In the genomic region with DNA sequence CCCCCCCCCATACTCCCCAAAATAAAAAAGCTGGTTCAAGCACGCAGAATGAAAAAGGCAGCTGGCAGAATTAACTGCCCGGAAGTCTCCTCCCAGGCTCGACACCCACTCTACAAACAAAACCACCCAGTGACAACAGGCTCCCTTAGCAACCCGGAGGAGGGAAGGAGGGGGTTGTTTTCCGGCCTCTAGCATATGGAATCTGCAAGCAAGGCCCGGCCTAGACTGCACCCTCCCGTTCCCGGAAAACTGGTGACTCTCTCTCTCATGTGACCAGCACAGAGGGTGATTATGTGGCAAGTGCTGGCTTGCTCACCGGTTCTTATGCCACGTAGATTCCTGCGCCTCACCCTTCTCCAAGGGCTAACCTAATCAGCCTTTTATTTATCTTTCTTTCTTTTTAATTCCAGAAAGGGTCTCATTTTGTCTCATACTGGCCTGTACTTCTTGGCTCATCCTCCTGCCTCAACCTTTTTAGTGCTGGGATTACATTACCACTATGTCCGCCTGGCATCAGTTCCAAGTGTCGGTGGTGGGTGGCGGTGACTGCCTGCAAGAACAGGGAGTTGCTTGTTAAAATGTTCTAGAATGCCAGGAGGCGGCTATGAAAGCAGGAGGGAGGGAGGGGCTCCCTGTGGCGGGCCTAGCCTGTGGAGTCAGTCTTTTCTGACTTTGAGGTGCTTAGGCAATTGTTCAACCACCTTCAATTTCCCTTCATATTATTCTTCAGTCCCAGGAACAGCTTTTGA, we compare ENCODE assay signal across 8 mouse cellular contexts. TPM values are rescaled to one million over a fixed set of nuclear protein-coding genes. Genes with fewer than 3 reads are reported as not detected.
DNase-seq lines count a peak whose midpoint lies in the region; ATAC-seq and TF ChIP-seq lines count a peak whose summit lies in the region.

No protein-coding gene starts in this region.

- peak overlapping the region; percentile 57 for H3K4me2 ChIP-seq in embryonic facial prominence, embryonic 14.5 days (ENCODE audit: low read depth, low read length)
- peak overlapping the region; percentile 66 for H3K4me2 ChIP-seq in kidney, embryonic 14.5 days (replicated peaks; ENCODE audit: low read depth, low read length)
- peak overlapping the region; percentile 70 for H3K4me2 ChIP-seq in limb, embryonic 14.5 days (replicated peaks; ENCODE audit: low read depth, low read length, severe bottlenecking)
- H3K4me2 ChIP-seq in midbrain, embryonic 16.5 days (ENCODE audit: low read length) = peak overlapping the region; percentile 82

- no peak for TF ChIP-seq POLR2A in limb, embryonic 14.5 days (IDR thresholded peaks at IDR 0.05; ENCODE audit: borderline replicate concordance, extremely low read depth, insufficient read depth, insufficient read length)
- peak; percentile 18 for TF ChIP-seq POLR2A in spleen, adult 2 months (IDR thresholded peaks at IDR 0.05; ENCODE audit: low read depth, low read length)

- peak overlapping the region; percentile 32 for H3K4me3 ChIP-seq in embryonic facial prominence, embryonic 14.5 days (ENCODE audit: low read depth, low read length)
- peak overlapping the region; percentile 34 for H3K4me3 ChIP-seq in kidney, embryonic 14.5 days (ENCODE audit: low read length)
- H3K4me3 ChIP-seq in limb, embryonic 14.5 days (replicated peaks; ENCODE audit: low read length) = peak overlapping the region; percentile 39
- peak overlapping the region; percentile 40 for H3K4me3 ChIP-seq in midbrain, embryonic 16.5 days (ENCODE audit: low read depth, low read length)
- peak overlapping the region; percentile 27; the same call in 1 of the 2 replicates for H3K4me3 ChIP-seq in spleen, adult 2 months (ENCODE audit: extremely low read depth, insufficient read depth, insufficient read length)

- peak overlapping the region; percentile 54 for H3K9ac ChIP-seq in embryonic facial prominence, embryonic 14.5 days (ENCODE audit: low read depth, low read length)
- peak overlapping the region; percentile 46 for H3K9ac ChIP-seq in kidney, embryonic 14.5 days (ENCODE audit: low read depth, low read length)
- peak overlapping the region; percentile 56 for H3K9ac ChIP-seq in limb, embryonic 14.5 days (ENCODE audit: low read depth, low read length, severe bottlenecking)
- H3K9ac ChIP-seq in midbrain, embryonic 16.5 days (ENCODE audit: low read depth, low read length) = peak overlapping the region; percentile 53

- H3K27ac ChIP-seq in embryonic facial prominence, embryonic 14.5 days (replicated peaks; ENCODE audit: low read depth, low read length) = peak overlapping the region; percentile 96
- H3K27ac ChIP-seq in kidney, embryonic 14.5 days (ENCODE audit: low read depth, low read length) = peak overlapping the region; percentile 99
- H3K27ac ChIP-seq in limb, embryonic 14.5 days (replicated peaks; ENCODE audit: low read depth, low read length) = peak overlapping the region; percentile 97
- H3K27ac ChIP-seq in midbrain, embryonic 16.5 days (ENCODE audit: low read length) = peak overlapping the region; percentile 92
- H3K27ac ChIP-seq in spleen, adult 2 months (ENCODE audit: insufficient read depth, low read length) = peak overlapping the region; percentile 99

- peaks cover 65% of the 10 kb centered on the region for H3K4me1 ChIP-seq in embryonic facial prominence, embryonic 14.5 days (ENCODE audit: control insufficient read depth, insufficient read depth, low read length)
- H3K4me1 ChIP-seq in kidney, embryonic 14.5 days (ENCODE audit: control insufficient read depth, insufficient read depth, low read length) = peaks cover 76% of the 10 kb centered on the region
- H3K4me1 ChIP-seq in limb, embryonic 14.5 days (ENCODE audit: control insufficient read depth, insufficient read depth, low read length) = peaks cover 71% of the 10 kb centered on the region
- H3K4me1 ChIP-seq in midbrain, embryonic 16.5 days (ENCODE audit: control insufficient read depth, insufficient read depth, low read length) = peaks cover 62% of the 10 kb centered on the region
- peaks cover 24% of the 10 kb centered on the region; the same call in 1 of the 2 replicates for H3K4me1 ChIP-seq in spleen, adult 2 months (ENCODE audit: control insufficient read depth, insufficient read depth, insufficient read length)

- peaks cover under 1% of the 10 kb centered on the region; the same call in 1 of the 2 replicates for H3K36me3 ChIP-seq in embryonic facial prominence, embryonic 14.5 days (ENCODE audit: control insufficient read depth, insufficient read depth, low read length)
- peaks cover 6% of the 10 kb centered on the region; the same call in 1 of the 2 replicates for H3K36me3 ChIP-seq in kidney, embryonic 14.5 days (ENCODE audit: control insufficient read depth, insufficient read depth, low read length)
- H3K36me3 ChIP-seq in limb, embryonic 14.5 days (ENCODE audit: control insufficient read depth, insufficient read depth, low read length) = peaks cover 7% of the 10 kb centered on the region; the same call in 1 of the 2 replicates
- H3K36me3 ChIP-seq in midbrain, embryonic 16.5 days (ENCODE audit: control insufficient read depth, insufficient read depth, low read length) = peaks cover 3% of the 10 kb centered on the region; the same call in 1 of the 2 replicates
- H3K36me3 ChIP-seq in spleen, adult 2 months (ENCODE audit: control insufficient read depth, insufficient read depth, low read length) = peaks cover 4% of the 10 kb centered on the region; the same call in 1 of the 2 replicates

- H3K9me3 ChIP-seq in embryonic facial prominence, embryonic 14.5 days (ENCODE audit: control insufficient read depth, low read length) = no peaks in the 10 kb centered on the region
- H3K9me3 ChIP-seq in kidney, embryonic 14.5 days (ENCODE audit: control insufficient read depth, low read length) = no peaks in the 10 kb centered on the region
- no peaks in the 10 kb centered on the region for H3K9me3 ChIP-seq in limb, embryonic 14.5 days (ENCODE audit: control insufficient read depth, low read length)
- H3K9me3 ChIP-seq in midbrain, embryonic 16.5 days (replicated peaks; ENCODE audit: control insufficient read depth, low read length, poor library complexity, severe bottlenecking) = no peaks in the 10 kb centered on the region

- 5% methylated on average over 16 of the region's 16 CpGs for WGBS in embryonic facial prominence, embryonic 14.5 days
- WGBS in kidney, embryonic 14.5 days = 2% methylated on average over 16 of the region's 16 CpGs
- WGBS in limb, embryonic 14.5 days = 3% methylated on average over 16 of the region's 16 CpGs
- WGBS in midbrain, embryonic 16.5 days = 2% methylated on average over 16 of the region's 16 CpGs
- WGBS in spleen, adult 2 months = 15% methylated on average over 16 of the region's 16 CpGs

- H3K27me3 ChIP-seq in embryonic facial prominence, embryonic 14.5 days (replicated peaks; ENCODE audit: control insufficient read depth, insufficient read depth, low read length) = no peaks in the 10 kb centered on the region
- H3K27me3 ChIP-seq in kidney, embryonic 14.5 days (ENCODE audit: control insufficient read depth, insufficient read depth, low read length) = no peaks in the 10 kb centered on the region
- H3K27me3 ChIP-seq in limb, embryonic 14.5 days (ENCODE audit: control insufficient read depth, insufficient read depth, low read length) = no peaks in the 10 kb centered on the region
- H3K27me3 ChIP-seq in midbrain, embryonic 16.5 days (ENCODE audit: control insufficient read depth, insufficient read depth, low read depth, low read length) = no peaks in the 10 kb centered on the region
- no peaks in the 10 kb centered on the region for H3K27me3 ChIP-seq in spleen, adult 2 months (ENCODE audit: control insufficient read depth, insufficient read depth, low read length)

- TF ChIP-seq CTCF in spleen, adult 2 months (IDR thresholded peaks at IDR 0.05; ENCODE audit: extremely low read depth, insufficient read depth, insufficient read length, insufficient replicate concordance) = no peak

- peak; percentile 87 for ATAC-seq in embryonic facial prominence, embryonic 14.5 days (ENCODE audit: low read depth)
- ATAC-seq in kidney, embryonic 14.5 days (ENCODE audit: low FRiP score, low TSS enrichment) = peak; percentile 83
- peak; percentile 74 for ATAC-seq in limb, embryonic 14.5 days (ENCODE audit: low FRiP score, low read depth)
- peak; percentile 83 for ATAC-seq in midbrain, embryonic 16.5 days

- peak; percentile 87 for DNase-seq in 3134 (ENCODE audit: extremely low read depth, insufficient read length, low spot score)
- peak; percentile 84 to 86 for DNase-seq in adrenal gland, postnatal 36 days
- DNase-seq in embryonic facial prominence, embryonic 14.5 days (ENCODE audit: low spot score) = peak; percentile 97
- DNase-seq in heart, adult 9 months (ENCODE audit: low spot score in 2 of 2) = peak; percentile 96 to 97
- peak; percentile 92 for DNase-seq in limb, embryonic 14.5 days (ENCODE audit: low spot score)
- DNase-seq in spleen, adult 2 months (ENCODE audit: low read depth in 1 of 2, low spot score in 2 of 2) = peak; percentile 49 to 81

RNA-seq across cellular contexts. Expression of gene Frmd8, which starts 28.3 kb away (rescaled TPM):
- 10 to 100 TPM; 35.5 to 52.6 TPM for total RNA-seq in adrenal gland, postnatal 36 days (2021)
- 20.6 and 25.8 TPM in 2 replicates for polyA plus RNA-seq in embryonic facial prominence, embryonic 14.5 days (2014; fragmentation: Nextera tagmentation; extraction: Ambion mirVana)
- polyA plus RNA-seq in kidney, embryonic 14.5 days (2014; fragmentation: Nextera tagmentation; extraction: Ambion mirVana) = 17.4 and 26.5 TPM in 2 replicates
- 22.7 and 30.1 TPM in 2 replicates for polyA plus RNA-seq in limb, embryonic 14.5 days (2012; rRNA removed)
- polyA plus RNA-seq in limb, embryonic 14.5 days (2014; fragmentation: Nextera tagmentation; extraction: Ambion mirVana) = 22.6 and 22.7 TPM in 2 replicates
- 14.7 and 16.5 TPM in 2 replicates for polyA plus RNA-seq in midbrain, embryonic 16.5 days (2015; fragmentation: Nextera tagmentation; extraction: Ambion mirVana)
- polyA plus RNA-seq in spleen, adult 2 months (2012; rRNA removed) = 42.3 and 43.9 TPM in 2 replicates

RNA-seq across cellular contexts. Expression of gene Slc25a45, which starts 30.9 kb away (rescaled TPM):
- total RNA-seq in adrenal gland, postnatal 36 days (2021) = 10 to 100 TPM in 1 of 2 experiments, 1 to 10 TPM in 1; 9.4 to 33.2 TPM
- polyA plus RNA-seq in embryonic facial prominence, embryonic 14.5 days (2014; fragmentation: Nextera tagmentation; extraction: Ambion mirVana) = 2.8 and 3.0 TPM in 2 replicates
- 3.3 and 3.5 TPM in 2 replicates for polyA plus RNA-seq in kidney, embryonic 14.5 days (2014; fragmentation: Nextera tagmentation; extraction: Ambion mirVana)
- 6.2 and 6.3 TPM in 2 replicates for polyA plus RNA-seq in limb, embryonic 14.5 days (2012; rRNA removed)
- polyA plus RNA-seq in limb, embryonic 14.5 days (2014; fragmentation: Nextera tagmentation; extraction: Ambion mirVana) = 2.5 and 3.0 TPM in 2 replicates
- 2.0 and 2.2 TPM in 2 replicates for polyA plus RNA-seq in midbrain, embryonic 16.5 days (2015; fragmentation: Nextera tagmentation; extraction: Ambion mirVana)
- 36.6 and 37.6 TPM in 2 replicates for polyA plus RNA-seq in spleen, adult 2 months (2012; rRNA removed)

RNA-seq across cellular contexts. Expression of gene Tigd3, which starts 47.2 kb away (rescaled TPM):
- total RNA-seq in adrenal gland, postnatal 36 days (2021) = 1 to 10 TPM in 1 of 2 experiments, under 1 TPM in 1; 0.92 to 1.4 TPM
- 1.4 and 2.0 TPM in 2 replicates for polyA plus RNA-seq in embryonic facial prominence, embryonic 14.5 days (2014; fragmentation: Nextera tagmentation; extraction: Ambion mirVana)
- 2.9 and 4.0 TPM in 2 replicates for polyA plus RNA-seq in kidney, embryonic 14.5 days (2014; fragmentation: Nextera tagmentation; extraction: Ambion mirVana)
- polyA plus RNA-seq in limb, embryonic 14.5 days (2012; rRNA removed) = 4.8 TPM in 2 replicates
- 1.7 and 2.0 TPM in 2 replicates for polyA plus RNA-seq in limb, embryonic 14.5 days (2014; fragmentation: Nextera tagmentation; extraction: Ambion mirVana)
- polyA plus RNA-seq in midbrain, embryonic 16.5 days (2015; fragmentation: Nextera tagmentation; extraction: Ambion mirVana) = 13.4 and 14.6 TPM in 2 replicates
- 1.3 TPM in 2 replicates for polyA plus RNA-seq in spleen, adult 2 months (2012; rRNA removed)

Comparison
In these comparisons a context has a peak if more than half of its experiments do, and no peak if none do; other contexts are left out.
1. Peak in every context shown above with its lines: DNase-seq, ATAC-seq, H3K4me3 ChIP-seq and H3K27ac ChIP-seq.